Mouse (Mus musculus) skeletal muscle tissue, adult 2 months (tissue): Measurements from ENCODE around the gene Taf1d.
"Not testable (repeated sequence)": the region's sequence is repeated elsewhere in the genome, so short reads cannot be mapped to it uniquely, and the experiment has no call there.

Source experiments
- DNase-seq: peaks from one replicate; pipeline ENCODE4 v3.0.0-alpha.2; 2012; ENCODE audit warnings: low read depth, low spot score

The Taf1d gene

DNA sequence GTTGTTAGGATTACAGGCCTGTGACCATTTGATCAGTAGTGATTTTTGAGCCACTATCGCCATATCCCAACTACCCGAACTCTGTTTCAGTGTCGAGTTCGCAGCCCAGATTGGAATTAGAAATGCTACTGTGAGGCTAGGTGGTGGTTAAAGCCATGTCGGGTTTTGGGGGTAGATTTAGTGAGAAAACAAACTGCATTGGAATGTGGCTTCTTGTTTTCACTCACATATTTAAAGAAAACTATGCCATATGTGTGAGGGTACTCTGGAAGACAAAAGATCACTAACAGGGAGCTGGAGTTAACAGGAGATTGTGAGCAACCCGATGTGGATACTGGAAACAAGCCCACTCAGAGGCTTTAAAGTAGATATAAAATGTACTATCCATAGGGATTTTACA, 1.2 kb downstream of the Taf1d start:
- no peak for DNase-seq

DNA sequence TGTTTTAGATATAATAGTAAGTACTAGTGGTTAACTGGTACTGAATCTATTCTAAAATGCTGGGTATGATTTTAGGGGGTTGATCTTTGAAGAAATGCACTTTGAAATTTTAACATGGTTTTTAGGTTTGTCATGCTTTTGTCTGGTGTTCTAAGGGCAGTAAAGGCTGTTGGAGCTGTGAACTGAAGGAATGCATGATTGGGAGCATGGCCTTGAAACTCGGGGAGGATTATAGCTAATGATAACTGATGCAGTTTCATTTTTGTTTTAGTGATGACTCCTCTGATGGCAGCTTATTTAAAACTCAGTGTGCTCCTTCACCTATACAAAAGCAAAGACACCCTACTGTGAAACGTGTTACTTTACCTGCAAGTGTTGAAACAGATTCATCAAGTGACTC, 2.2 kb downstream of the Taf1d start:
- no peak for DNase-seq

DNA sequence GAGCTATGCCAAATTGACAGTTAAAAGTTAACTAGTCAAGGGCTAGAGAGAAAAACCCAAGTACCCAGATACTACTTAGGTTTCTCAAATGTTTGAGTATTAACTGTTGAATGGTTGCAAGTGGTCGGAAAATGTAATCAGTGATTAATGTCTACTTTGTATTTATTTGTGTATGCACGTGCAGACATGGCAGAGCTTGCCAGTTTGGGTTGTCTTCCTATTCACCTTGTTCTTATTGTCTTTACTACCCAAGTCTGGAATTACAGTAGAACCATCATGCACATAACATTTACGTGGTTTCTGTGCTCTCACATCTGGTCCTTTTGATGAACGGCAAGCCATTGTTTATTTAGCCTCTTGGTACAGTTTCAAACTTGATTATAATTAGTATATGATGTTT, 3.4 kb downstream of the Taf1d start:
- no peak for DNase-seq

DNA sequence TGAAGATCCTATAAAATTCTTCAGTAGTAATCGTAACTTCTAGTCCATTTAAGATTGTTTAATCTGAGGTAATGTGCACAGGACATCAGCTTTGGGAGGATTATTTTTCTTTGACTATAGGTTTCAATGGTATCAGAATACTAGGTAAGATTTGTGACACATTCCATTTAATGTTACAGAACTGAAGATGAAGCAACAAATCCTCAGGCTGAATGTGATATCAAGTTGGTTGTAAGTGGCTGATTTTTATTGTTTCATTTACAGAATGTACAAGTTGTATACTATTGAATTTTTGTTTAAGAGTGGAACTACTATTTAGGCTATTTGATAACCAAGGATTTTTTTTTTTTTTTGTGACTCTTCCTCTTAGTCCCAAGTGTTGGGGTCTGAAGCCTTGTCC, 4.2 kb downstream of the Taf1d start:
- DNase-seq = no peak

DNA sequence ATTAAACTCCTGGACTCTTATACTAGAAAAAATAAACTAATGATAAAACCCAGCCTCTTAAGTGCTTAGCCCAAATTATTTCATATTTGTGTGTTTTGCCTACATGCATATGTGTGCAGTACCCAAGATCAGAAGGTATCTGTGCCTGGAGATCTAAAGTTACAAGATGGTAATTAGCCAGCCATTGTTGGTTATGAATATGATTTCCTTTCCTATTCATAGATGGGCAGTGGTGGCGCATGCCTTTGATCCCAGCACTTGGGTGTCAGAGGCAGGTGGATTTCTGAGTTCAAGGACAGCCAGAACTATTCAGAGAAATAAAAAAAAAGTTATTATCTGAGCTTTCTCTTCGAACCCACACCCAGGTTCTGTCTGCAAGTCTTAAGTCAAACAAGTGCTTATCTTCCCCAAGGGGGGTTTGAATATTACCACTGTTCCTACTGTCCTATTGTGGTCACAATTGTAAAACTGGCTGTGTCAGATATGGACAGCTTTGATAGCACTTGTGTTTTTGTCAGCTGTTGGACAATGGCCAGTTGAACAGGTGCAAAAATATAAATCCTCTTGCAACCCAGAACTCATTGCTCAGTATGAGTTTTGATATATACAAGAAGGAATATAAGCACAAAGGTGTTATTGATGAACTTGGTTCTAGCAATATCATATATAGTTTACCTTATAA, 6.2 kb downstream of the Taf1d start:
- DNase-seq = no peak

DNA sequence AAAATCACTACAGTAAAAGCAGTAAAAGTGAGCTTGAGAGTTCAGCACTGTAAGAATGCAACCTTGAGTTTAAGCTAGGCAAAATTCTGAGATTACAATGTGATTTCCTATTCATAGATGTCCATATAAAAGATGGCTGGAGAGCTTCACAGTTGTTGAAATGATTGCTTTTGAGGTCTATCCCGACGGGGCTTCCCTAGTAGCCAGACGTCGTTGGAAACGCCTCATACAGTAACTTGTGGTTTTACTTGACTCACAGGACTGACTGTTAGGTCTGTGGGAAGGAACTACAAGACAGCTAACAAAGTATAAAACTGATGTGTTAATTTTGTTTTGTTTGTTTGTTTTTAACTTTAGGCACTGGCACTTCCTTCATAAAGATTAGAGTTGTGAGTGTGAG, 7.6 kb downstream of the Taf1d start:
- DNase-seq = no peak

DNA sequence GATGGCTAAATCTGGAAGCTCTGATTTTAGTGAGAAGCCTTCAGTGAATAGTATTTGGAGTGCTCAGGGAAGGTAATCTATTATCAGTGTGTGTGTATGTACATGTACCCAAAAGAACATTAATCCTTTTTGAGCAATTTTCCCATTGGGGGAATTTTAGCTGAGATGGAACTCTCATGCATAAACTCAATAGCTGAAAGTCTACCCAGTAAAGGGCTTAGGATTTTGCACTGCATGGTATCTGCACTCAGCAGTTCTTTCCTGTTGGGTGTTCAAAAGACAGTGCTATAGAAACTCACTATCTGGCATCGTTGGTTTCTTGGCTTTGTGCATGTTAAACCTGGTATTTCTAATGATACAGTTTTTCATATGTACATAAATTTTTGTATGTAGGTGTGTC, 8.6 kb downstream of the Taf1d start:
- no peak for DNase-seq

DNA sequence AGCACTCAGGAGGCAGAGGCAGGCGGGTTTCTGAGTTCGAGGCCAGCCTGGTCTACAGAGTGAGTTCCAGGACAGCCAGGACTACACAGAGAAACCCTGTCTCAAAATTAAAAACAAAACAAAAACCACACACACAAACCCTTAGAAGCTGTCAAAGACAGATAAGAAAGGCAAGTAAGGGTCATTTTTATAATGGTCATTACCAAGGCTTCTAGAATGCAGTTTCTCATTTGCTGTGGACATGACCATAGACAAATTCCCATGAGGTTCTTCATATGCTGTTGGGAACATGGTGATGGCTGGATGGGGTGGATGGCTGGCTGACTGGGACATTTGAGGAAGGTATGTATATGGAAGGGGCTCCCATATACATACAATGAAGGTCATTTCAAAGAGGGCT, 10.3 kb downstream of the Taf1d start:
- DNase-seq = not testable (repeated sequence)

DNA sequence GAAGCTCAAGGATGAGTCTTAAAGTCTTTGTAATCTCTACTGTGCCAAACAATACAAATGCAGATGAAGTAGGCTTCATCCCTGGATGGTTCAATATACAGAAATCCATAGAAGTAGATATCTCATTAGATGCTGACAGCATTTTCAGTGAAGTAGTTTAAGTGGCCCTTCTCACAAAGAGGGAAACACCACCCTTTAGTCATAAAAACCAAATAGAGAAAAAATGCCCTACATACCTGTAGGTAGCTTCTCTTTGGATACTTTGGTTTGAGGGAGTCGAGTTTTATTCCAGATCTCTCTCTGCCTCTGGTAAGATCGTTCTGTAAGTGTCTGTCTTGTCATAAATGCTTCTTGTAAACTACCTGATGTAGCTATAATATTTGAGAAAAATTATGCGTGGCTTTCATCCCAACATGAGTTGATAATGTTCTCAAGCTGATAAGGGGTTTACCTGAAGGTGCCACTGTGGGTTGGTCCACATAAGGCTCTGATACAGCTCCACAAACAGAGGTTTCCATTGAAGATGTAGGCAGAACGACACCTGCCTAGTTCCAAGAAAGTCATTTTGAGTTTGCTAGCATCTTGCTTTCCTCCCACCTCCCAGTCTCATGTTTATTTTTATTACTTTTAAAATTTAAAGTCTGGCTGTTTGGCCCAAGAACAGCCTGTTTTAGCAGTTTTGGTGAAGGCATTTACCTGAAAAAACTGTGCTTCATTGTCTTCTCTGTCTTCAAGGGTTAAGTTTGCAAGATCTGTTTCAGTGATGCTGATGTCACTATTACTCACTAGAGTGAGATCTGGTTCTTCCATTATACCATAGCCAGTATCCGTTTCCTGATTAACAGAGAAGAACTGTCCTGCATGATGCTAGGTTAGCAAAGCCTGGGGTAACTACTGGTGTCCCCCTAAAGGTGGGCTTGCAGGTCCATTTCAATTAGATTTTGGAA, 11.5 kb downstream of the Taf1d start:
- DNase-seq = no peak

DNA sequence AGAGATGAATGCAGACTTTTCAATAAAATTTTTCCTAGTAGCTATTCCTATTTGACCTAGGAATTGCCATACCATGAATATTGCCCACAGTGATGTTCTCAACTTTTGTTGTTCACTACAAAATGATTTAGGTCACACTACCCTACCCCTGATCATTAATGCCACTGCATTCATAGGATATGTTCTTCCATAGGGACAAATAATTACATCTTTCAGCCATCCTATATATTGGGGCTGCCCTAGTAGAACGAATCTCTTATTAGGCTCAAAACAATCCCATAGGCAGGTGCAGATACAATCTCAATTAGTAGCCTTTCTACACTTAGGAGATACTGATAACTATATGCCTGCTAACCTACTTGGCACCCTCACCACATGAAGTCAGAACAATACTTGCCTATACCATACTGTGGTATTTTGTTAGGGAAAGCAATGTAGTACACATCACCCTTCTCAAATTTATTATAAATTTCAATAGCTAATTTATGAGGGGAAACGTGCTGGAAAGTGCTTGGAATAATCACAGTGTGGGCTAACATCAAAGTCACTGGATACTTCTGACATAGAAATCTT, 12.2 kb downstream of the Taf1d start:
- DNase-seq = no peak

DNA sequence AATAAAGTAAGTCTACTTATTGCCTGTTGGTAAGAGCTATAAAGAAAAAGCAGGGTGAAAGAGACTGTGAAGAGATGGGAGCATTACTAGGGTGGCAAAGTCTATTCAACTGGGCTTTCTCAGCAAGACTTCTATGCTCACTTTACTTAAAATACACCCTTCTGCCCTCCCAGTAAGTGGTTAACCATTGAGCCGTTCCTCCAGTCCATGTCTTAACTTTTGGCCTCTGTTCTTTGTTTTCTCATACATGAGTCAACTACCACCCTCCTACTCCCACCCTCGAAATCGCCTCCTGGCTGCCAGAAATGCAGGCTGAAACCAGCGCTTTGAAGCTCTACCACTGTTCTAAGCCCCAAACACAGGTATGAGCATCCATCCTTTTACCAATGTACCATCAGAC, 31.8 kb downstream of the Taf1d start:
- no peak for DNase-seq

DNA sequence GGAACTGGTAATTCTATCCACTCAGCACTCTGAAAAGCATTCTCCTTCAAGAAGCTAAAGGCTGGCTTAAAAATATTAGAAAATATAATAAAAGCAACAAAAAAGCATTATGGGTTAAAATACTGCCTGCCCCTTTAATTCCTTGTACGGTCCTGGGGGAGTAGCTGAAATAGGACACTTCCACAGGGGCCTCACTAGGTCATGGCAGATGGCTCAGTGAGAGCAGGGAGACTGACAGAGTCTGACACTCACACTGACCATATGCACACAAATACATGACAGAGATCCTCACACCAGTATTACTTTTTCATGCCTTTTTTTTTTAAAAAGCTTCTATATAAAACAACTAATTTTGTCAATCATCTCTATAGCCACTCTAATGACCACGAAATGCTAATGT, 43.9 kb downstream of the Taf1d start:
- DNase-seq = no peak

DNA sequence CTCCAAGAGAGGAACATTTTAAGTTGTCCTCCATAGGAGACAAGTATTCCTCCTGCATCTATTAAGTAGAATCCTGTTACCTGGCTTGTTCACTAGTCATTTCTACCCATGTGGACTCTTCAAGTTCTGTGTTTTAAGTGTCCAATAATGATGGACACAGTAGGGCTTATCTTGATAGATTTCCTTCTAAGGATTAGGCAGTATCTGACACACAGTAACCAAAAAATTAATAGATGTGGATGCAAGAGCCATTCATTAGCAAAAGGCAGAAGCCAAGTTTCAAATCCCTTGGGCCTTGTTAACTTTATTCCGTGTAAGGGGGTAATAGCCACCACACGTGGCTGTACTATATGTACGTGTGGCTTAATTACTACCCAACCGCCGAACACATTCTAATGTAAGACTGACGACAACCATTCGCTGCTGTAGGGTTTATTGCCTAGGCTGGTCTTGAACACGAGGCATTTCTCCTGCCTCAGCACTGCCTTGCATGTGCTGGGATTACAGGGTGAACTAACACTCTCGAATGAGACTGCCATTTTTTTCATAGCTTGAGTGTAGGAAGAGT, 51.0 kb downstream of the Taf1d start:
- no peak for DNase-seq

DNA sequence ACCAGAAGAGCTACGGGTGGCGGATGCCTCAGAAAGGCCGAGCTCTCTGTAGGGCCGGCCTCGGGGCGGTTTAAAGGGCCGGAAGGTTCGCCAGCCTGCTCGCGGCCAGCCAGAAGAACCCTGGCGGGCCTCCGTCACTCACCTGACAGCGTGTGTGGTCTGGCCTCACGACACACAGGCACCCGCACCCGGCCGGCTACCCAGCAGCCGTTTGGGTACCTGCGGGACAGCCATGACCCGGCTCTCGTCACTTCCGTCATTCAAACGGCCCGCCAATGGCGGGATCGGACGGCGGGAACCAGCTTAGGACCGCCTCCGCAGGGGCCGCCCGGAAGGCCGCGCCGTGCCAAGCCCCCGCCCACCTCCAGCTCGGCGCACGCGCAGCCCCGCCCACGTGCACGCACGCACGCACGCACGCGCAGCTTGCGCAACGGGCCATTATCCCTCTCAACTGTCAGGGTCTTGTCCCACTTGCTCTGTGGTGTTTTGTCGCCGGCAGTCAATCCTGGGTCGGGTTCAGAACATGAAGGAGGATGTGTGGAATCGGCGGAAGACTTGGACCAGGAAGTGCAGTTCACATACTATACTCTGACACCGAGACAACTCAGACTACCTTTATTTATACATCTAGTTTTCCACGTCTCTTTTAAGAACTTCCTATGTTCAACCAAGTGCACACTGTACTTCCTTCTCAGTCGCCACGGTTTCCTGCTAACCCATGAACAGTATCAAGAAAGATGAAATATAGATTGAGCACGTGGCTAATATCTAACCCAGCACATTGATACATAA, 51.7 kb downstream of the Taf1d start, which contains the start of gene Cep295:
Gene Cep295 (minus strand): TSS at position 305 of the 792 bp plus-strand sequence.
- DNase-seq = peak; percentile 94

DNA sequence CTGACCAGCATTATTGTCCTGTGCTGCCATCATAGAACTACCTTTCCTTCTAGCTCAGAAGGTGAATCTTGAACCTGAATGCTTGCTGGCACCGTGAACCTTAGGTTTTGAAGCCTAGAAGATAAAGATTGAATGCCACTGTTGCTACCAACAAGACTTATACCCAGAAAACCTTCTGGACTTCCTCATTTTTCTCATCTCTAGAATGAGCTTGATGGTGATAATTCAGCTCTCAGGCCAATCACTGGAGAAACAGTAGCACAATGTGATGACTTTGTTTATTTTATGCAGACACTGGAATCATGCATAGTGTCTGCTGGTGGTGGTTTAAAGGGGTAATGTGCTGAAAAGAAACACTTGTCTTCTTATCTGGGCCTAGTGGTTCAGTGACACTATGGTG, 58.8 kb downstream of the Taf1d start:
- no peak for DNase-seq

DNA sequence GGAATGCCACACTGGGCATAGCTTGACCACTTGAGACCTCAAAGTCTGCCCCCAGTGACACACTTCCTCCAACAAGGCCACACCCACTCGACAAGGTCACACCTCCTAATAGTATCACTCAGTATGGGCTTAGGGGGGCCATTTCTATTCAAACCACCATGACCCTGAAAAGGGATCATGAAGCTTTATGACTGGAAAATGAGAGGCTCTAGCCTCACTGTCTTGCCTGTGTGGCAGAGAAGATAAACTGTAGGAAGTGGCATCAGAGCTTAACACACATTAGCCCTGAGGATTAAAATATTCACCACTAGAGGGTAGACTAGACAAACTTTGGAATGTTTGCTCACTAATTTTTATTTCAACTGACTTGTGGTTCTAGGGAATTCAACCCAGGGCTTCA, 59.8 kb downstream of the Taf1d start:
- no peak for DNase-seq

DNA sequence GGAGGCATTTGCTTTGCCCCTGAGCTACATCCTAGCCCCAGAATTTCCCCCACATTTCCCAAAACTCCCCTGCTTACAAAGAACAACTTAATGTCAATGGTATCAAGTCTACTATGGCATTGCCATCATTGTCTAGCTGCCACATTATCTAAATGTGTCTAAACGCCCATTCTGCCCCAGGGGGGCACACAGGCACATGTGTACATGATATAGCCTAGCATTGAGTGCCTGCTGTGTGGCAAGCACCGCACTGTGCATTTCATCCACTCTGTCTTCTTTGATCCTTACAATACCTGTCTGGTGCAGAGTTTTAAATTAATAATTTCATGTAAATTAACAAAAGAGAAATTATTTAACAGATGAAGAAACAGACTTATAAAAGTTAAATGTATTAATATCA, 60.2 kb downstream of the Taf1d start:
- DNase-seq = no peak
